Mouse (Mus musculus) adrenal gland, postnatal 4 days (tissue): ENCODE results near the gene Rcor1. TPM values are rescaled to one million over a fixed set of nuclear protein-coding genes. Genes with fewer than 3 reads are reported as not detected.
A peak's percentile ranks its signal among the peaks of the same experiment; 100 is the strongest.
"Not testable (repeated sequence)": the region's sequence is repeated elsewhere in the genome, so short reads cannot be mapped to it uniquely, and the experiment has no call there.

Source experiments
- DNase-seq, 2 experiments: peaks; one replicate each; pipeline ENCODE4 v3.0.0; 2021 to 2022; ENCODE audit warnings: low spot score in 2 of 2, mixed read lengths in 2 of 2
- total RNA-seq, 2 experiments: library from RNA; stranded (reverse); gene quantifications; 2 replicates each; pipeline ENCODE4 v1.2.3; 2021

Rcor1 gene
- total RNA-seq, 2 experiments from 2014 or later = 47.5 to 49.4 TPM

DNA sequence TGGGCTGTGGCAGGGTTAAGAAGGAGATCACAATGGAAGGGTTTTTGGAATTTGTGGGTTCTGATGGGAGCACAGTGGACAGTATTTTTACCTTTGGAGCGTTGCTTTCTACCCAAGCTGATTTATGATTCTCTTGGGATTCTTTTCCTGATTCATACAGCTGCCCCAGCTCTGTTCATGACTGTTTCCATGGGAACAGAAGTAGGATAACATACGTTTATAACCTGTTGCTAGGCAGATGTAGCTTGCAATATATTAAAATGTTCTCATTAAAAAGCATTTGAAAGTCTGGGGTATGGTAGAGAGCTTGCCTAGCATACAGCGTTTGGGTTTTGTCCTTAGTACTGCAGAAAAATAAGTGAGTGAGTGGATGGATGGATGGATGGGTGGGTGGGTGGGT, 25.1 kb downstream of the Rcor1 start:
- DNase-seq = no peak

DNA sequence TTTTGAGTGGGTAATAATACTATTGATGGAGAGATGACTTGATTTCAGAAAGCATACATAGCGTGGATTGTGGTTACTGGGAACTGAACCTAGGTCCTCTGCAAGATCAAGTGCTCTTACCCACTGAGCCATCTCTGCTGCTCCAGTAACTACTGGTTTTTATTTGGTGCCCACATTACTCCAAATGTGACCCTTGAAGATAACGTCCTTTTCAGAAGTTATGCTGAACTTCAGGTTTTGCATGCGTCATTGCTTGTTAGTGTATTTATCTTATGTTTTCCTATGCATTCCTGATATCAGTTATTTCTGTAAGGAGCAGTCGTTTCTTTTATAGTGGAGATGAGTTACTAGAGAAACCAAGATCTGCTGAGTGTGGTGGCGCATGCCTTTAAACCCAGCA, 26.2 kb downstream of the Rcor1 start:
- DNase-seq = no peak

DNA sequence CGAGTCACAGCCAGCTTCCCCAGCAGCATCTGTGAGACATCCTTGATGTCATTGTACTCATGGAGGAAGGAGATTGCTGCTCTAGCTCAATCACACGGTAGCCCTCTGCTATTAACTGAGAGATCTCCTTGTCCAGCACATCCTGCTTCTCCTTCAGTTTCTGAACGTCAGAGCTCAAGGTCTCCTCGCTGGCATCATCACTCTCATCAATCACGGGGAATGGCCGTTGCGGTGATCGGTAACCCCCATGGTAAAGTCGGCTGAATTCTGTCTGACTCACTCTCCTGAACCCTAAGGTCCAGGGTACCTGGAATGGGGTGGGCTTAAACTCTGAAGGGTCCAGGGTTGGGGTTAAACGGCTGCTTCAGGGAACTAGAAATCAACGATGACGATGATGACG, 28.7 kb downstream of the Rcor1 start:
- no peak for DNase-seq

DNA sequence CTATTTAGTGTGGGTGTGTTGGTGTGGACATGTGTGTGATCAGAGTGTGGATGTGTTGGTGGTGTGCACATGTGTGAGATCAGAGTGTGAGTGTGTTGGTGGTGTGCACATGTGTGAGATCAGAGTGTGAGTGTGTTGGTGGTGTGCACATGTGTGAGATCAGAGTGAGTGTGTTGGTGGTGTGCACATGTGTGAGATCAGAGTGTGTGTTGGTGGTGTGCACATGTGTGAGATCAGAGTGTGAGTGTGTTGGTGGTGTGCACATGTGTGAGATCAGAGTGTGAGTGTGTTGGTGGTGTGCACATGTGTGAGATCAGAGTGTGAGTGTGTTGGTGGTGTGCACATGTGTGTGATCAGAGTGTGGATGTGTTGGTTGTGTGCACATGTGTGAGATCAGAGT, 30.1 kb downstream of the Rcor1 start:
- DNase-seq = not testable (repeated sequence)

DNA sequence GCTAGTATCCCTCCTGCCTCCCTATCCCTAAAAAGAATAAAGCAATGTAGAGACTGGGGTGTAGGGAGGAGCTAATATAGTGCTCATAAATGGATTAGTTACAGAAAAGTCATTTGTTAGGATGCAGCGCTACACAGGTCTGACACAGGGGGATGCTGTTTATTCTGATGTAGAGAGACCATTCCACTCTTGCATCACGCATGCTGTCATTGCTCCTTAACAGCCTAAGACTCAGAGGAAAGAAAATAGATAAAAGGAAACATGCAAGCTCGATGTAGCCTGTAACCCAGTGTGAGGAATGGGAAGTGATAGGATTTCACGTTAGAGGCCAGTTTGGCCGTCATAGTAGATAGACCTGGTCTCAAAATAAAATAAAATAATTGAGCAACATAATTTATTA, 31.9 kb downstream of the Rcor1 start:
- no peak for DNase-seq

- peak in 1 of 2 experiments; percentile 44 for DNase-seq
Observed at GRCm38 (mm10) chr12:111071477-111072152, 32.5 kb downstream of the Rcor1 start.

DNA sequence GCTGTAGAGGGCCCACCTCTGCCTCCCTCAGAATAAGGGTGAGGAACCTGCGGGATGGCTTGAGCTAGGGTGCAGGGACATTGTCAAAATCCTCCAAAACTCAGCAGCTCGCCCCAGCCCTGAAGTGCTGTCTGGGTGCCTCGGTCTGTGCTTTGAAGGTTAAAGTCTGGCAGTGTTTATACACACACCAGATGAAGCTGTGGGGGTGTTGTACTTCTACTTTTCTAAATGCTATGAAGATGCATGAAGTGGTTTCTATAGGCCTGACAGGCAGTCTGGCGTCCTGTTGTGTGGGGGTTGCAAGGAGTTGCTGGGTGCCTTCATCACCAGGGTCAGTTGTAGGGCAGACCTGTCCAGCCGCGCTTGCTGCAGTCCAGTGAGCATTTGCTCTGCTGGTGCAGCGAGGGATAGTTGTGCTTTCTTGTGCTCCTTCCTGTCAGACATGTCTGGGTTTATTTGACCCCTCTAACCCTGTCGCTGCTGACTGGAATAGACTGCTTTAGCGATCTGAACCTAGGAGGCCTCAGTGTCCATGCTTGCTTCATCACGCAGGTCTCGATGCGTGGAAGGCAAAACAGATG, 37.3 kb downstream of the Rcor1 start:
- no peak for DNase-seq

DNA sequence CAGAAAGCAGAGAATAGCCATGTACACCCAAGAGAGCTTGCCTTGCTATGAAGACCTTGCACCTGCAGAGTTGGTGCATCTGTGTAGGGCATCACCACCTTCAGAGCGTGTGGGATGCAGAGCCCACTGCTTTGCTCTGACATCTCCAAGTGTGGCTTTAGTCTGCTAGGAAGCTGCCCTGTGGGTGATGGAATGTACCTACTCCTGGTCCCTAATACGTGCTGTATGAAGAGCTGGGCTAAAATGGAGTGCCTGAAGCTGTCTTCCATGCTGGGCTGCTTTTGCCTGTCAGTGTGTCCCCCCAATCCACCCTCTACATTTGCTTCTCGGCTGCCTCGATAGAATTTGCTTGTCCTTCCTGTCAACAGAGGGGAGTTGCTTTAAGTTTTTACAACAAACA, 46.4 kb downstream of the Rcor1 start:
- no peak for DNase-seq

DNA sequence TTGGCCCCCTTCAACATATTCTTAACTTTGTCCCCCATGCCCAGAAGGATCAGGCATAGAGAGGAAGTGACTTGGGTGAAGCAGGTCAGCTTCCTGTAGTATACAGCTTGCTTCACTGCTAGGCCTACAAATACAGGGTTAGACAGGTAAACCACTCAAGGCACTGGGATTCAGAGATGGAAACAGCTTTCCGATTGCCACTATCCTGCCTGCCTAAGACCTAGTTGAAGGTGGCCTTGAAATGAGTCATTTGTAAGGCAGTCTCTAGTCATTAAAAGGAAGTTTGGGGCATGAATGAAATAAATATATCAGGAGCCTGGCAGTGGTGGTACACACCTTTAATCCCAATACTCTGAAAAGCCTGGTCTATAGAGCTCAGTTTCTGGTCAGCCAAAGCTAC, 47.9 kb downstream of the Rcor1 start:
- DNase-seq = no peak

DNA sequence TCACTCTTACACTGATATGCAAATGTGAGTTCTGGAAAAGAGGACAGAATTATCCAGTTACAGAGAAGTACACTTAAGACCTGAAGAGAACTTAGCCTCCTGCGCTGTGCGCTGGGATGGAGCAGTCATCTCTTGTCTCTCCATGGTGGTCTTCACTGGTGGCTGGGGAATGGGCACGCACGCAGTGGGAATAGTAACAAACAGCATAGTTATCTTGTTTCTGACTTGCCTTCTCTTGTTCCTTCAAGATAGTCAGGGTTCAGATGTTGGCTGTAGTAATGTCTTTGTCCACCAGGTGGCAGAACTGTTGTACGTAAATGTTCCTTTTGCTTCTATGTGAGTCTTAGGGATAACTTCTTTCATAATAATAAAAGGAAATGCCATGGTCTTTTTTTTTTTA, 49.0 kb downstream of the Rcor1 start:
- no peak for DNase-seq

- DNase-seq = no peak
Observed at GRCm38 (mm10) chr12:111088731-111089141, 49.6 kb downstream of the Rcor1 start.

DNA sequence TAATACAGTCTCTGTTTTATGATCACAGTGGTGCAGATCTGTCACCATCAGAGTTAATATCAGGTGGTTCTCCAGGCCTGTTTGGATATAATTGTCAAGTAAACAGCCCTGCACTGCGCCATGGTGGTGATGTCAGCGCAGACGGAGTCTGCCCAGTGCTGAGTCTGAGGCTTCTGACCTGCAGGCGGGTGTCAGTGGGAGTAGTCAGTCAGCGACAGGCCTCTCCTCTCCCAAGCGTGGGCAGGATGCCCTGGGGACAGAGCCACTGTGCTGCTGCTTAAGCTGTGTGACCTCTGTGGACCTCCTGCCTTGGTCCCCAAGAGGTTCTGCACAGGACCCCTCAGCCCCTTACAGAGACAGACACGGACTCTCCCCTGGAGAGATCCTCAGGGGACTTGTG, 50.0 kb downstream of the Rcor1 start:
- no peak for DNase-seq

- DNase-seq = no peak
Observed at GRCm38 (mm10) chr12:111090801-111091200, 51.6 kb downstream of the Rcor1 start.

GRCm38 (mm10) chr12:111091981-111092380, 52.8 kb downstream of the Rcor1 start:
- DNase-seq = no peak

DNA sequence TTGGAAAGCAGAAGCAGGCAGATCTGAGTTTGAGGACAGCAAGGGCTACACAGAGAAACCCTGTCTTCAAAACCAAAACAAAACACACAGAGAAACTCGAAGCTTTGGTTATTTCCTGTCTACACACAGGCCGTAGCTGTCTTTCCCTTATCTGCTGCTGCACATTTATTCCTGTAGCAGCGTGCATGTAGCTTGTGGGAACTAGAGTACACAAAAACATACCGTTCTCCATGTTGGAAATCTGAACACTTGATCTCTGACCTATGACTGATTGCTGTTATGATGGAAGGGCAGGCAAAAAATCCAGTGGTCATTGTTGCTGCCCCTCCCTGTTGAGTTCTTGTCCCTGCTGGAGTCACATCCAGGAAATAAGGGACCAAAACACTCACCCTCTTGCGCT, 54.9 kb downstream of the Rcor1 start:
- no peak for DNase-seq

- DNase-seq = no peak
Observed at GRCm38 (mm10) chr12:111095086-111095485, 55.9 kb downstream of the Rcor1 start.

- DNase-seq = no peak
Observed at GRCm38 (mm10) chr12:111096249-111096648, 57.1 kb downstream of the Rcor1 start.

GRCm38 (mm10) chr12:111097036-111097435, 57.9 kb downstream of the Rcor1 start:
- no peak for DNase-seq

- DNase-seq = no peak
Observed at GRCm38 (mm10) chr12:111111176-111111575, 72.0 kb downstream of the Rcor1 start.

DNA sequence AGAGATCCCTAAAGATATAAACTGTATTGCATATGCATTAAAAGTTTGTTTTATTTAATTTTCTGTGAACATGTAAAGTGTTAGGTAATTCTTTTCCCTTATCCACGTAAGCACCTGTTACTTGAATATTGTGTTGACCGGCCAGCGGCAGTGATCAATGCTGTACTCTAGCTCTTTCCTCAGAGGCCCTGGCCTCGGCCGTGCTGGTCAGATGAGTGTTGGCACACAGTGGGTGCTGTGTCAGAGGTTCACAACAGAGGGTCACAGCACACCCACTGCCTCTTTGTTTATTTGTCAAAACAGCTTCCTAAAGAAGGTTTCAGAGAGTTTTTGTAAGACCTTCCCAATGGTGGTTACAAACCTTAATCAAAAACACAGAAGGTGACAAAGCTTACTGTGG, 75.4 kb downstream of the Rcor1 start:
- DNase-seq = no peak

DNA sequence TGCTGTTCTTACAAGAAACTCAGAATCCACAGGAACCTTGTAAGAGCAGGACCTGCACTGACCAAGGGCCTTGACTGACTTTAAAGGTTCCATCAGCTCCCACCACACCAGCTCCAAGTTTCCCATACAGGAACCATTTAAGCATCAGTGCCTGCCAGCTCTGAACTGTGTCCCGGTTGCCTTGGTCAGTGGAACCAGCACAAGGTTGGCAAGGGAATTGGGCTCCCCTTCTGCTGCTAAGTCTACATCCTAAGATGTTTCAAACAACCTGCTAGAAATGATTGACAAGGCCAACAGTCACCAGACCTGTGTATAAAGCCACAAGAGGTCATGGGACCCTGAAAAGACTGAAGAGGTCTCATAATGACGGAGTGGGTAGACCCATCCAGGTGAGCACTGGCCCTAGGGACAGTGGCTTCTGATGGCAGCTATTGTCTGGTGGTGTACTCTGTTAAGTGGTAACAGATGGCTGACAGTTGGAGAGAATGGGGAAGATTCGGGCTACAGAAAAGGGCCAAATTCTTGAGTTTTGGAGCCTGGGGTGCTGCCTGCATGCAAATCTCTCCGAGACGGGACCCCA, 80.4 kb downstream of the Rcor1 start:
- no peak for DNase-seq

DNA sequence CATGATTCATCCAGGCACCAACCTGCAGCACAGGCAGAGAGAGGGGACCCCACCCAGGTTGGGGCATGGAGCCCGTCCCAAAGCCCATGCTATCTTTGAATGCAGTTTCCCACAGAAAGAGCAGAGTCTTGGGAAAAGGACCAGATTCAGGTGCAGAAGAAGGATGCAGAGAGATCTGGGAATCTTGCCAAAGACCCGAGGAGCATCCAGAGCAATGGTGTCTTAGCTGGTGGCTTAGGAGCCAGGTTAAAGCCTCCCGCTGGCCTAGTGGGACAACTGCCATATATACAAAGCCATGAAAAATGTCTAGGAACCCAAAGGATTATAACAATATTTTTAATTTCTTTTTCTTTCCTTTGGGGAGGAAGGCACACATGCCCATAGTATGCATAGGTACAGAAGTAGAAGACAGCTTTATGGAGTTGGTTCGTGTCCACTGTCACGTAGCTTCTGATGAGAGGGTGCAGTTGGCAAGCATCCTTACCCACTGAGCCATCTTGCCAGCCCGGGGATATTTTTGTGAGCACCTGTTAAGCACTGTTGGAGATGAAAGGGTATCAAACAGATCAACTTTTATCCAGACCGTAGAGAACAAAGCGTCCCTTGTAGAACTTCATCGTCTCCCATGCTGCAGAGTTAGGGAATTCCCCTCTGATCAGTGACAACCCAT, 82.0 kb downstream of the Rcor1 start:
- no peak for DNase-seq
